Mouse (Mus musculus) hindbrain, embryonic 15.5 days (tissue): ENCODE results near the gene Crip2. TPM values are rescaled to one million over a fixed set of nuclear protein-coding genes. Genes with fewer than 3 reads are reported as not detected.
A peak's percentile ranks its signal among the peaks of the same experiment; 100 is the strongest.

ENCODE experiments used
- ATAC-seq: fragments of 200-750 bp; cut with Nextera tagmentation; 2 replicates; pipeline ENCODE4 v1.8.0; 2017; ENCODE audit warnings: low read depth, moderate number of reproducible peaks, moderate TSS enrichment; ENCODE audit not compliant: low FRiP score
- H3K27ac ChIP-seq: fragments of 300-500 bp; sonication (generic); replicated peaks from 2 replicates; pipeline ENCODE4 v1.5.1; 2015; ENCODE audit warnings: mild to moderate bottlenecking, inconsistent platforms
- H3K27me3 ChIP-seq: fragments of 300-500 bp; sonication (generic); 2 replicates; pipeline ENCODE4 v1.6.1; 2015; ENCODE audit warnings: control low read depth, inconsistent platforms
- H3K36me3 ChIP-seq: fragments of 300-500 bp; sonication (generic); 2 replicates; pipeline ENCODE4 v1.6.1; 2015; ENCODE audit warnings: control low read depth, inconsistent platforms
- H3K4me1 ChIP-seq: fragments of 300-500 bp; sonication (generic); replicated peaks from 2 replicates; pipeline ENCODE4 v1.6.1; 2015; ENCODE audit warnings: control low read depth, inconsistent platforms
- H3K4me2 ChIP-seq: fragments of 300-500 bp; sonication (generic); 2 replicates; pipeline ENCODE4 v1.6.1; 2015; ENCODE audit warnings: moderate library complexity, mild to moderate bottlenecking, inconsistent platforms
- H3K4me3 ChIP-seq: fragments of 300-500 bp; sonication (generic); 2 replicates; pipeline ENCODE4 v1.5.1; 2015; ENCODE audit warnings: mild to moderate bottlenecking, inconsistent platforms
- H3K9ac ChIP-seq: fragments of 300-500 bp; sonication (generic); 2 replicates; pipeline ENCODE4 v1.6.1; 2015; ENCODE audit warnings: inconsistent platforms
- H3K9me3 ChIP-seq: fragments of 300-500 bp; sonication (generic); 2 replicates; pipeline ENCODE4 v1.6.1; 2016; ENCODE audit warnings: control low read depth, inconsistent platforms
- WGBS: fragments of 180-500 bp; shearing (Covaris S2); methylation state at CpG from one replicate; pipeline ENCODE4 v1.1.7; 2015; 5-methylcytosine and 5-hydroxymethylcytosine counted together
- polyA plus RNA-seq: library from polyadenylated mRNA; unstranded; fragments of >200 nt; fragmentation: Nextera tagmentation; extraction: Ambion mirVana; gene quantifications from 2 replicates; pipeline ENCODE4 v1.2.1, GENCODE M21; 2015

The Crip2 gene
- polyA plus RNA-seq, 1 experiment from 2014 or later = 336 TPM

GRCm38 (mm10) chr12:113163561-113164006 is 23.5 kb downstream of the Crip2 start:
- H3K27ac ChIP-seq = peak overlapping the region; percentile 86
- H3K4me1 ChIP-seq = peaks cover 4% of the 10 kb centered on the region; the same call in 1 of the 2 replicates
- peak; percentile 88 for ATAC-seq
- H3K9me3 ChIP-seq = no peaks in the 10 kb centered on the region
- H3K4me2 ChIP-seq = no peak overlapping the region
- H3K36me3 ChIP-seq = no peaks in the 10 kb centered on the region
- H3K9ac ChIP-seq = no peak overlapping the region
- 58% methylated on average over 11 of the region's 11 CpGs for WGBS
- H3K4me3 ChIP-seq = no peak overlapping the region
- H3K27me3 ChIP-seq = no peaks in the 10 kb centered on the region

GRCm38 (mm10) chr12:113168031-113168536 is 28.0 kb downstream of the Crip2 start:
- 85% methylated on average over 9 of the region's 9 CpGs for WGBS
- H3K36me3 ChIP-seq = no peaks in the 10 kb centered on the region
- no peak overlapping the region for H3K4me2 ChIP-seq
- no peaks in the 10 kb centered on the region for H3K27me3 ChIP-seq
- H3K9me3 ChIP-seq = no peaks in the 10 kb centered on the region
- H3K27ac ChIP-seq = no peak overlapping the region
- no peak overlapping the region for H3K4me3 ChIP-seq
- H3K9ac ChIP-seq = no peak overlapping the region
- peaks cover 1% of the 10 kb centered on the region; the same call in 1 of the 2 replicates for H3K4me1 ChIP-seq
- no peak for ATAC-seq

- WGBS = 91% methylated on average over 18 of the region's 18 CpGs
- Histone ChIP-seq H3K9ac (no peak overlapping the region), H3K4me3 (no peak overlapping the region), H3K36me3 (no peaks in the 10 kb centered on the region), H3K4me2 (no peak overlapping the region), H3K4me1 (no peaks in the 10 kb centered on the region), H3K27ac (no peak overlapping the region), H3K27me3 (no peaks in the 10 kb centered on the region), H3K9me3 (no peaks in the 10 kb centered on the region)
- ATAC-seq = no peak
These were observed 37.1 kb downstream of the Crip2 start for GRCm38 (mm10) chr12:113176960-113177725.

GRCm38 (mm10) chr12:113181020-113181419 is 41.0 kb downstream of the Crip2 start:
- H3K4me3 ChIP-seq = no peak overlapping the region
- no peak overlapping the region for H3K9ac ChIP-seq
- no peak overlapping the region for H3K27ac ChIP-seq
- no peaks in the 10 kb centered on the region for H3K4me1 ChIP-seq
- no peaks in the 10 kb centered on the region for H3K9me3 ChIP-seq
- H3K36me3 ChIP-seq = no peaks in the 10 kb centered on the region
- no peak overlapping the region for H3K4me2 ChIP-seq
- no peak for ATAC-seq
- 74% methylated on average over 4 of the region's 4 CpGs for WGBS
- H3K27me3 ChIP-seq = no peaks in the 10 kb centered on the region

GRCm38 (mm10) chr12:113184945-113185344 is 44.9 kb downstream of the Crip2 start:
- Histone ChIP-seq H3K27ac (0 out of 2 replicates have a peak overlapping the region, but pooled peaks have one; percentile 51), H3K36me3 (peaks cover 10% of the 10 kb centered on the region), H3K4me3 (peak overlapping the region; percentile 71; the same call in 1 of the 2 replicates), H3K9me3 (no peaks in the 10 kb centered on the region), H3K4me1 (peaks cover 23% of the 10 kb centered on the region), H3K27me3 (no peaks in the 10 kb centered on the region), H3K9ac (no peak overlapping the region), H3K4me2 (peak overlapping the region; percentile 94)
- 59% methylated on average over 5 of the region's 5 CpGs for WGBS
- ATAC-seq = peak; percentile 0; the same call in 1 of the 2 replicates

GRCm38 (mm10) chr12:113185442-113186291 is 45.6 kb downstream of the Crip2 start, which contains the start of gene Tmem121:
Tmem121 (plus strand) TSS chr12:113185930.
- ATAC-seq = peak; percentile 54
- Histone ChIP-seq H3K4me3 (peak within 1 kb of the TSS; percentile 71), H3K9me3 (no peaks in the 10 kb centered on the region), H3K4me1 (peaks cover 23% of the 10 kb centered on the region), H3K4me2 (peak within 1 kb of the TSS; percentile 94), H3K9ac (peak within 1 kb of the TSS; percentile 77), H3K27me3 (no peaks in the 10 kb centered on the region), H3K36me3 (peaks cover 17% of the 10 kb centered on the region), H3K27ac (peak within 1 kb of the TSS; percentile 51)
- 2% methylated on average over 44 of the region's 63 CpGs for WGBS

GRCm38 (mm10) chr12:113186326-113187010 is 46.4 kb downstream of the Crip2 start:
- Histone ChIP-seq H3K9me3 (no peaks in the 10 kb centered on the region), H3K4me1 (peaks cover 23% of the 10 kb centered on the region), H3K36me3 (peaks cover 21% of the 10 kb centered on the region), H3K27me3 (no peaks in the 10 kb centered on the region), H3K9ac (peak overlapping the region; percentile 77), H3K4me3 (peak overlapping the region; percentile 71), H3K27ac (peak overlapping the region; percentile 51), H3K4me2 (peak overlapping the region; percentile 94)
- 28% methylated on average over 12 of the region's 12 CpGs for WGBS
- ATAC-seq = no peak

- Histone ChIP-seq H3K27me3 (no peaks in the 10 kb centered on the region), H3K4me1 (peaks cover 23% of the 10 kb centered on the region), H3K36me3 (peaks cover 21% of the 10 kb centered on the region), H3K9ac (peak overlapping the region; percentile 77), H3K4me2 (peak overlapping the region; percentile 94), H3K4me3 (peak overlapping the region; percentile 71), H3K9me3 (no peaks in the 10 kb centered on the region), H3K27ac (peak overlapping the region; percentile 45; the same call in 1 of the 2 replicates)
- 48% methylated on average over 4 of the region's 4 CpGs for WGBS
- ATAC-seq = no peak
These were observed 47.0 kb downstream of the Crip2 start for GRCm38 (mm10) chr12:113187011-113187375.

GRCm38 (mm10) chr12:113187584-113188295 is 47.7 kb downstream of the Crip2 start:
- peak overlapping the region; percentile 45; the same call in 1 of the 2 replicates for H3K27ac ChIP-seq
- H3K9me3 ChIP-seq = no peaks in the 10 kb centered on the region
- peak overlapping the region; percentile 77 for H3K9ac ChIP-seq
- peak overlapping the region; percentile 71 for H3K4me3 ChIP-seq
- no peaks in the 10 kb centered on the region for H3K27me3 ChIP-seq
- H3K4me1 ChIP-seq = peaks cover 23% of the 10 kb centered on the region
- ATAC-seq = peak; percentile 51
- 4% methylated on average over 56 of the region's 56 CpGs for WGBS
- peaks cover 21% of the 10 kb centered on the region for H3K36me3 ChIP-seq
- H3K4me2 ChIP-seq = peak overlapping the region; percentile 94

GRCm38 (mm10) chr12:113188349-113189055 is 48.5 kb downstream of the Crip2 start:
- Histone ChIP-seq H3K36me3 (peaks cover 24% of the 10 kb centered on the region), H3K4me2 (peak overlapping the region; percentile 94), H3K4me1 (peaks cover 23% of the 10 kb centered on the region), H3K27ac (no peak overlapping the region), H3K4me3 (peak overlapping the region; percentile 71), H3K27me3 (no peaks in the 10 kb centered on the region), H3K9ac (no peak overlapping the region), H3K9me3 (no peaks in the 10 kb centered on the region)
- 91% methylated on average over 51 of the region's 51 CpGs for WGBS
- 0 out of 2 replicates have a peak, but pooled peaks have one; percentile 0 for ATAC-seq
